Mouse (Mus musculus): ENCODE data around the gene Pdzk1.

GRCm38 (mm10) chr3:96782236-96782635 is 46.8 kb upstream of the Pdzk1 start:
- no peak for TF ChIP-seq CTCF (conservative IDR thresholded peaks at IDR 0.05 in 1 of 2, IDR thresholded peaks at IDR 0.05 in 1 of 2; ENCODE audit: low read depth in 2 of 2, low read length in 2 of 2)
- no peak for TF ChIP-seq ZMIZ1 (IDR thresholded peaks at IDR 0.05; ENCODE audit: low read depth, low read length)
- TF ChIP-seq POLR2A (IDR thresholded peaks at IDR 0.05; ENCODE audit: low read depth, low read length) = no peak
- no peak for TF ChIP-seq MAX (IDR thresholded peaks at IDR 0.05; ENCODE audit: low read length)
- TF ChIP-seq MYC (IDR thresholded peaks at IDR 0.05; ENCODE audit: low read depth, low read length) = no peak
- TF ChIP-seq CHD1 (IDR thresholded peaks at IDR 0.05; ENCODE audit: low read depth, low read length) = no peak

Measured in CH12.LX (cell line).